Mouse (Mus musculus): Measurements from ENCODE around the gene Actl6a. TPM values are rescaled to one million over a fixed set of nuclear protein-coding genes. Genes with fewer than 3 reads are reported as not detected.
"Not testable (repeated sequence)": the region's sequence is repeated elsewhere in the genome, so short reads cannot be mapped to it uniquely, and the experiment has no call there.

Actl6a gene
- polyA plus RNA-seq, 1 experiment from 2014 or later: 127 TPM

DNA sequence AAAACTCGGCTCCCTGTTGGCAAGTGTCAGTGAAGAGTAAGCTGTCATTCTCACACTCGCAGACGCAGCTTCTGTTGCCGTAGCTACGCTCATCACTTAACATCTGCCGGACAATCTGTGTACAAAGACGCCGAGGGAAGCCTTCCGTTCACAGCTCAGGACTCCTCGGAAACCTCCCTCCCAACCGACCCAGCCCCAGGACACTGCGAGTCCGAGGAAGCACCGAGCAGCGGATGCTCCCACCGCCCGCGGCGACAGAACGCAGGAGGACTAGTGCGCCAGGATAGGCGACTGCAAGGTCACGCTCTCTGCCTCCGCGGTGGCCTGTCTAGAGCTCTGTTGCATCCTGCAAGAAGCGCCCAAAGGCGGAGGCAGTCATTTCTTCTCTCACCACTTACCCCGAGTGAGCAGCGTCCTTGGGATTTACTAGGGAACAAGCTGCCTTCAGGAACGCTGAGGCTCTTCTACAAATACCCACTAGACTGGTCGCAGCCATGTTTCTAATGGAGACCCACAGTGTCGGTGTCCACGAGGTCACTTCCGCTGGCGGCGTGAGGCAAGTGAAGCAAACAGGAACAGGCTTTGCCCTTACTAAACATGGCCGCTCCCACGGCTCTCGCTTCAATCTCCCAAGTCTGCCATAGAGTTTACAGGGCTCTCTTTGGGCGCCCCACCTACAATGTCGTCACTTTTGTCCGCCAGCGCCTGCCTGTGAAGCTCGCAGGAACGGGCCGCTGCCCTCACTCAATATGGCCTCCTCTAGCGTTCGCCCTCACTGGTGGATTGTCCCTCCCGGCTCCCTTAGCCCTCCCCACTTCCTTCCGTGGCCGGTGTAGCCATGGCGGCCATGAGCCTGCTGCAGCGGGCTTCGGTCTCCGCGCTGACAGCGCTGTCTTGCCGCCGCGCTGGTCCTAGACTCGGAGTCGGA is 30.4 kb downstream of the Actl6a start, which contains the start of gene Ndufb5:
Gene Ndufb5, plus strand, starts transcription at position 747 of the 928 bp plus-strand sequence.
- Histone ChIP-seq H3K4me1 (peaks cover 42% of the 10 kb centered on the region), H3K27ac (peak within 1 kb of the TSS; percentile 84), H3K27me3 (replicated peaks) (no peaks in the 10 kb centered on the region), H3K9ac (peak within 1 kb of the TSS; percentile 91), H3K4me3 (peak within 1 kb of the TSS; percentile 95), H3K36me3 (peaks cover 49% of the 10 kb centered on the region), H3K4me2 (peak within 1 kb of the TSS; percentile 84), H3K9me3 (replicated peaks) (no peaks in the 10 kb centered on the region)
- peak; percentile 93 for ATAC-seq
- WGBS (ENCODE audit: insufficient replicate concordance): under 1% methylated on average over 62 of the region's 62 CpGs

DNA sequence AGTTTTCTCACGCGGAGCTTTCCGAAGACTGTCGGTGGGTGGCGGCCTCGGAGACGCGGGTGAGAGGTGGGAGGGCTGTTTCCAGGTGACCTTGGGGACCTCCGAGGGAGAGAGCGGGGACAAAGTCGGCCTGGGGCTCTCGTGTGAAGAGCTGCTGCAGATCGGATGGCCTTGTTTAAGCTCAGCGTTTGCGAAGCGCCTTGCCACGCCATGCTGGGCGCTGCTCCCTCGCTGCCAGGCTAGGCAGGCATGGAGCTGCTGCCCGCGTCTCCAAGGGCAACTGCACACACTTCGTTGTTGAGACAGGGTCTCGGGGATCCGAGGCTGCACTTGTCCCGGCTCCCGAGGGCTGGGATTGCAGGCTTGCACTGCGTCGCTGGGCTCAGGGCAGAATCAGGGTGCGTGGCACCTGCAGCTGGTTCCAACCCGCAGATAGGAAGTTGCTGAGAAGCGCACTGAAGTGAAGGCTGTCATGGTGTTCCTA is 31.1 kb downstream of the Actl6a start, which contains the start of gene Mrpl47:
Gene Mrpl47, minus strand, starts transcription at position 434 of the 484 bp plus-strand sequence.
- peaks cover 42% of the 10 kb centered on the region for H3K4me1 ChIP-seq
- H3K9me3 ChIP-seq (replicated peaks): no peaks in the 10 kb centered on the region
- peak within 1 kb of the TSS; percentile 84 for H3K4me2 ChIP-seq
- ATAC-seq: peak; percentile 46
- peak within 1 kb of the TSS; percentile 91 for H3K9ac ChIP-seq
- under 1% methylated on average over 31 of the region's 31 CpGs for WGBS (ENCODE audit: insufficient replicate concordance)
- peak within 1 kb of the TSS; percentile 84 for H3K27ac ChIP-seq
- peaks cover 49% of the 10 kb centered on the region for H3K36me3 ChIP-seq
- peak within 1 kb of the TSS; percentile 95 for H3K4me3 ChIP-seq
- no peaks in the 10 kb centered on the region for H3K27me3 ChIP-seq (replicated peaks)

DNA sequence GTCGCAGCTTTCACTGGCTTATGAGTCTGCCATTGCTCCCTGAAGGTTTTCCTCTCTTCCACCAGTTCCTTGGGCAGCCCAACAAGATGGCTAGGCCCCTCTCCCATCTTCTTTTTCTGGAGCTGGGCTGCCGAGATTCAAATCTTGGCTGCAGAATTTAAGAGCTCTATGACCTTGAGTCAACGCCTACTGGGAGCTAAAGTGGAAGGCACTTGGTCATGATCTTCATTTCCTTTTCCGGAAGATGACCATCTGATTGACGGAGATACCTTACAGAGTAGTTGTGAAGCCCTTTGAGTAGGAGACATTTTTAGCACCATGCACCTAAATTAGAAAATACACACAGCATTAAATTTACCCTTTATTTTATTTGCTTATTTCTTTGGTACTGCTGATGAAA is 32.5 kb downstream of the Actl6a start:
- Histone ChIP-seq H3K4me2 (peak overlapping the region; percentile 84), H3K4me1 (peaks cover 42% of the 10 kb centered on the region), H3K4me3 (0 out of 2 replicates have a peak overlapping the region, but pooled peaks have one; percentile 95), H3K9ac (0 out of 2 replicates have a peak overlapping the region, but pooled peaks have one; percentile 18), H3K36me3 (peaks cover 45% of the 10 kb centered on the region), H3K27ac (no peak overlapping the region), H3K9me3 (replicated peaks) (no peaks in the 10 kb centered on the region), H3K27me3 (replicated peaks) (no peaks in the 10 kb centered on the region)
- 78% methylated on average over 5 of the region's 5 CpGs for WGBS (ENCODE audit: insufficient replicate concordance)
- no peak for ATAC-seq

GRCm38 (mm10) chr3:32742276-32742780 is 36.2 kb downstream of the Actl6a start:
- Histone ChIP-seq H3K27ac (no peak overlapping the region), H3K4me1 (peaks cover 29% of the 10 kb centered on the region), H3K4me3 (no peak overlapping the region), H3K36me3 (peaks cover 74% of the 10 kb centered on the region), H3K9ac (no peak overlapping the region), H3K4me2 (no peak overlapping the region), H3K9me3 (replicated peaks) (no peaks in the 10 kb centered on the region), H3K27me3 (replicated peaks) (no peaks in the 10 kb centered on the region)
- no peak for ATAC-seq
- WGBS (ENCODE audit: insufficient replicate concordance): 74% methylated on average over 2 of the region's 2 CpGs

DNA sequence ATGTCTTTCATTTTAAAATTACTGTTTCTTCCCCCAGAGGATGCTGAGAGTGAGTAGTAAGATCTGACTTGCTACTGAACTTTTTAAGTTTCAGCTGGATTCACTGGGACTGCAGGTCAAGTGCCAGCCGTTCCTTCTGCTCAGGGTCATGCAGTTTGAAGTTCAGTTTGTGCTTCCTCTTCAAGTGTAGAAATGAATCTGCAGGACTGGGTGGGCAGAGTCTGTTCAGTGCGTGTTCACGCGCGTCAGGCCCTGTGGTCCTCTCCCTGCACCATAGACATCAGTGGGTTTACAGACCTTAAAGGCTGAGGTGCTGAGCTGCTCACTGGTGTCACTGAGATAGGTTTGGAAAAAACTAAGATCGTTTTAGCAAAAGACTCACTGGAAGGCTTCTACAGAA is 38.9 kb downstream of the Actl6a start:
- no peak overlapping the region for H3K9ac ChIP-seq
- no peaks in the 10 kb centered on the region for H3K27me3 ChIP-seq (replicated peaks)
- H3K4me1 ChIP-seq: 0 out of 2 replicates have a peak, but pooled peaks cover 3% of the 10 kb centered on the region
- no peak overlapping the region for H3K4me2 ChIP-seq
- H3K9me3 ChIP-seq (replicated peaks): no peaks in the 10 kb centered on the region
- peaks cover 92% of the 10 kb centered on the region for H3K36me3 ChIP-seq
- no peak overlapping the region for H3K4me3 ChIP-seq
- no peak for ATAC-seq
- 85% methylated on average over 6 of the region's 6 CpGs for WGBS (ENCODE audit: insufficient replicate concordance)
- no peak overlapping the region for H3K27ac ChIP-seq

- not testable (repeated sequence) for H3K4me2 ChIP-seq; H3K9me3 ChIP-seq (replicated peaks); ATAC-seq; H3K9ac ChIP-seq; H3K27me3 ChIP-seq (replicated peaks); H3K4me3 ChIP-seq; H3K27ac ChIP-seq; H3K4me1 ChIP-seq
- H3K36me3 ChIP-seq: peaks cover 92% of the 10 kb centered on the region
Observed at GRCm38 (mm10) chr3:32745426-32745825, 39.3 kb downstream of the Actl6a start.

DNA sequence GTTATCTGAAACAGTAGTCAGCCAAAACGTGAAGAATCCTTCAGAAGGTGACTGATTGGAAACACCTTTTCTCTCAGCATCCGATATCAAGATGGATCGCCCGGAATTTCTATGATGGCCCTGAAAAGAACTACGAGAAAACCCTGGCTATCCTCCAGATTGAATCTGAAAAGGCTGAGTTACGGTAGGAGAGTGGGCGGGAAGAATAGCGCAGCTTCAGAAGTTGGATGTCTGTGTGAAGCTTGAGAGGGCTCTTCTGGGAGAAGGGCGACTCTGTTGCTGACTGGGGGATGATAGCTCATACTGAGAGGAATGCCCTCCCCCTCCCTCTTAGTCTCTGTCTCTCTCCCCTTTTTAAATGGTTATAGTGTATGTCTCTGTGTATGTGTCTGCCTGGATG is 42.3 kb downstream of the Actl6a start:
- Histone ChIP-seq H3K27me3 (replicated peaks) (no peaks in the 10 kb centered on the region), H3K9ac (no peak overlapping the region), H3K9me3 (replicated peaks) (no peaks in the 10 kb centered on the region), H3K36me3 (peaks cover 97% of the 10 kb centered on the region), H3K4me2 (no peak overlapping the region), H3K4me1 (no peaks in the 10 kb centered on the region), H3K4me3 (no peak overlapping the region), H3K27ac (no peak overlapping the region)
- ATAC-seq: no peak
- WGBS (ENCODE audit: insufficient replicate concordance): 84% methylated on average over 9 of the region's 9 CpGs

DNA sequence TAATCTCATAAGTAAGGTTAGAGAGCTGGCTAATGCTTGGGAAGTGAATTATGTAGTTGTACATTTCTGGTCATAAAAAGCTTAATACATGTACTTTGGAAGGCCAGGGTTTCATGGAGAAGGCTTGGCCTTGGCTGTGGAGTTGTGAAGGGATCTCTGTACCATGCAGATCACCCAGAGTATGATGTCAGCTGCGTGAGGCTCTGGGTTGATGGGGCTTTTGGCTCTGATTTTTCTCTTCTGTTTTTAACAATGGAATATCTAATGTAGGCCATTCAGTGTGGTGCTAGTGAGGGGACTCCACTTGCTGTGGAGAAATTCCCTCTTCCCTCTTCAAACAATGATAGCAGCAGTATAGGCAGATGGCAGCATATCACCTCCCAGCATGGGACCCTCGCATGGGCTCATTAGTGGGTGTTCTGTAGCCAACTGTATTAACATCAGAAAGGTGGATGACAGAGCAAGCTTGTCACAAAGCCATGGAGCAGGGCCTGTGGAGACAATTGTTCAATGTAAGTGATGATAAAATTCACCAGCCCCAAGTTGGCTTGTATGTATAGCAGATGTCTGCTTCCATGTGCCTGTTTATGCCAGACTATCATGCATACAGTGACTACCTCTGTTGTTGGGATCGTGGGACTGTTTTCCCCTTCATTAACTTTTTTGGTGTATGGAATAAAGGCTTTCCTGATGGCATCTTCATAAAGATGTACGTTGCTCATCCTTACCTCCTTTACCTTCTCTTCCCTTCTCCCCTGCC is 43.9 kb downstream of the Actl6a start:
- Histone ChIP-seq H3K9ac (no peak overlapping the region), H3K36me3 (peaks cover 93% of the 10 kb centered on the region), H3K9me3 (replicated peaks) (no peaks in the 10 kb centered on the region), H3K27me3 (replicated peaks) (no peaks in the 10 kb centered on the region), H3K4me1 (no peaks in the 10 kb centered on the region), H3K27ac (no peak overlapping the region), H3K4me3 (no peak overlapping the region), H3K4me2 (no peak overlapping the region)
- no peak for ATAC-seq
- WGBS (ENCODE audit: insufficient replicate concordance): 84% methylated on average over 4 of the region's 4 CpGs

DNA sequence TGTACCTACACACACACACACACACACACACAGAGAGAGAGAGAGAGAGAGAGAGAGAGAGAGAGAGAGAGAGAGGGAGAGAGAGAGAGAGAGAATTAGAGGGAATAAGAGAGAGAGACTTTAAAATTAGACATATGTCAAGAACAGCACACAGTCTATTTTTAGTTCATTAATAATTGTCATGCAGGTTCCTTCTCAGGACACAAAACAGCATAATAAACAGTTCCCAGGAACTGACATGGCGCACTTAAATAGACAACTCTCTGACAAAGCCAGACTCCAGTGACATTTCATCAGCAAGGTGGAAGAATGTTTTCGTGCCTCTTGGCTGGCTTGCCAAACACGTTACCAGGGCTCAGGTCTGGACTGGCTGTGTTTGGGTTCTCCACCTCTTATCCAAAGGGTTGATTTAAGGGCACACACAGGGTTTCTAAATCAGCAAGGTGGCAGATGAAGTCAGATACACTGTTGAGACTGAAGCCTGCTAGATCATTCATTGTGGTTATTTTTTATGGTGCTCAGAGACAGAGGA is 48.4 kb downstream of the Actl6a start:
- WGBS (ENCODE audit: insufficient replicate concordance): 83% methylated on average over 3 of the region's 3 CpGs
- H3K9me3 ChIP-seq (replicated peaks): no peaks in the 10 kb centered on the region
- H3K9ac ChIP-seq: no peak overlapping the region
- no peak for ATAC-seq
- H3K4me2 ChIP-seq: no peak overlapping the region
- no peak overlapping the region for H3K27ac ChIP-seq
- no peaks in the 10 kb centered on the region for H3K27me3 ChIP-seq (replicated peaks)
- no peaks in the 10 kb centered on the region for H3K4me1 ChIP-seq
- no peak overlapping the region for H3K4me3 ChIP-seq
- peaks cover 52% of the 10 kb centered on the region for H3K36me3 ChIP-seq

DNA sequence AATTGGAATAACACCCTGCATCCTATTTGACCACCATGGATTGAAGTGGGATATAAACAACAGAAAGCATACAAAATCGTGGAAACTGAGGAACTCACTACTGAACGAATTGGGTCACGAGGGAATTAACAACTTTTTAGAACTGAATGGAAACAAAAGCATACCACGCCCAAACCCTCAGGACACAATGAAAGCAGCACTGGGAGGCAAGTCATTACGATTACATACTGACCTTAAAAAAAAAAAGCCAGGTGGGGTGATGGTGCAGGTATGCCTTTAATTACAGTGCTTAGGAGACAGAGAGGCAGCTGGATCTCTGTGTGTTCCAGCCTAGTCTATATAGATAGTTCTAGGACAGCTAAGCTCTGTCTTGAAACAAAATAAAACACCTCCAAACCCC is 53.1 kb downstream of the Actl6a start:
- no peak overlapping the region for H3K4me2 ChIP-seq
- H3K9me3 ChIP-seq (replicated peaks): no peaks in the 10 kb centered on the region
- H3K4me1 ChIP-seq: no peaks in the 10 kb centered on the region
- H3K27me3 ChIP-seq (replicated peaks): no peaks in the 10 kb centered on the region
- H3K27ac ChIP-seq: no peak overlapping the region
- no peak for ATAC-seq
- peaks cover 6% of the 10 kb centered on the region for H3K36me3 ChIP-seq
- H3K4me3 ChIP-seq: no peak overlapping the region
- WGBS (ENCODE audit: insufficient replicate concordance): 61% methylated on average over 5 of the region's 5 CpGs
- no peak overlapping the region for H3K9ac ChIP-seq

GRCm38 (mm10) chr3:32762962-32763361 is 56.9 kb downstream of the Actl6a start:
- 54% methylated on average over 8 of the region's 8 CpGs for WGBS (ENCODE audit: insufficient replicate concordance)
- H3K9me3 ChIP-seq (replicated peaks): no peaks in the 10 kb centered on the region
- H3K27ac ChIP-seq: no peak overlapping the region
- H3K9ac ChIP-seq: no peak overlapping the region
- no peak for ATAC-seq
- H3K36me3 ChIP-seq: no peaks in the 10 kb centered on the region
- H3K4me1 ChIP-seq: no peaks in the 10 kb centered on the region
- H3K4me2 ChIP-seq: no peak overlapping the region
- no peaks in the 10 kb centered on the region for H3K27me3 ChIP-seq (replicated peaks)
- H3K4me3 ChIP-seq: no peak overlapping the region
